Mouse (Mus musculus): ENCODE measurements around the gene Aen.

The Aen gene

GRCm38 (mm10) chr7:78942544-78942943 is 46.9 kb downstream of the Aen start:
- DNase-seq, result no peak

- DNase-seq, result no peak
These were observed 58.4 kb downstream of the Aen start for GRCm38 (mm10) chr7:78953886-78954572.

- DNase-seq, result no peak
These were observed 59.0 kb downstream of the Aen start for GRCm38 (mm10) chr7:78954619-78955018.

- no peak for DNase-seq
These were observed 59.4 kb downstream of the Aen start for GRCm38 (mm10) chr7:78955086-78955485.

- no peak for DNase-seq
These were observed 62.9 kb downstream of the Aen start for GRCm38 (mm10) chr7:78958499-78959073.
